Mouse (Mus musculus) mammary gland, adult 2 months (tissue): ENCODE data around the gene A630076J17Rik. TPM values are rescaled to one million over a fixed set of nuclear protein-coding genes. Genes with fewer than 3 reads are reported as not detected.

Experiments
- polyA plus RNA-seq: library from polyadenylated mRNA; depleted of rRNA; stranded (reverse); fragments of >200 nt; gene quantifications from 2 replicates; pipeline ENCODE4 v1.2.3, GENCODE M21; 2012; ENCODE audit warnings: low replicate concordance; rRNA removed

Gene A630076J17Rik
- polyA plus RNA-seq: 0.13 TPM in 1 of 2 replicates, not detected in the other

DNA sequence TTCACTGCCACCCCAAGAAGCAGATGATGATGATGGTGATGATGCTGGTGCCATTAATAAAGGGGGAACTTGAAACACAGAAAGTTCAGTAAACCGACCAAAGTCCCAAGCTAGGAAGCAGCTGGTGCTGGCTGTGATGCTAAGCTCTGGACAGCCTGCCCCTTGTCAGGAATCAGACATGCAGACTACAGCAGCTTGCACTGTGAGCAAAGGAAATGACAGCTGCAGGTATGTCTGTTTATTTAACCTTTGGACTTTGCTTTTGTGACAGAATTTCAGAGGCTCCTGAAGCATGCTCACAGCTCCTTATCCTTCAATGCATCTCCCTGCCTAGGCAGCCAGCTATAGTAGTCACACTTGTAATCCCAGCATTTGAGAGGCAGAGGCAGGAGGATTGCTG is at the start of gene A630076J17Rik:
Gene A630076J17Rik, plus strand, starts transcription at position 88 of the 400 bp plus-strand sequence.

DNA sequence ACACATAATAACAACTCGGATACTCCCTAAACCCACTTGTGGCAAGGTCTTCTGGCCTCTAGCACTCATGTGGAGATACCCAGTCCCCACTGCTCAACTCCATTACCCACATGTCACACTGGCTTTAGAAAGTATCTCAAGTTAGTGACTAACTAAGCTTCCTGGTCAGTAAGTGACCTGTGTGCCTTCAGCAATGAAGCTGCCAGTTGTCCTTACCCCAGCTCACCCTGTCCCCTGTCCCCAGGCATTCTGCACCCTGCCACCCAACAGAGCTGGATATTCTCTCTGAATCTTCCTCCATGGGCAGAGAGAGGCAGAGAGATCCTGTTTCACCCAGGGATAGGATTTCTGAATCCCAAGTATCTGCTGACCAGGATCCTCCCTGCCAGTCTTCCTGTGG is 47.7 kb upstream of the A630076J17Rik start, which contains the start of gene Kcna10:
Gene Kcna10, plus strand, starts transcription at position 301 of the 400 bp plus-strand sequence.

DNA sequence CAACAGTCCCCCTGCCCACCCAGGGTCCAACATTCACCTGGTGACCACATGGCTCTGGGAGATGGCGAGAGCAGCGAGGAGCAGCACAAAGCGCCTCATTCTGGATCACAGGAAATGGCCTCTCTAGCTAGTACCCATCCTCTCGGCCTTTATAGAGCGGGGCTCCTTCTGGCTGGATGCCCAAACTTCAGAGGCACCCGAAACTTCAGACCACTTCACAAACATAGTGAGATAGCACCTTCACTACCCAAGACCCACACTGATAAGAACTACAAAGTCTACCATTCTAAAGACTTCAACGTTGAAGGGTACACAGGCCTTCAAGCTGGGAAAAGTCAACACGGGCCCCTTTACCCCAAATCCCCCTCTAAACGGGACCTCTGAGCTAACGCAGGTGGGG is 8.8 kb upstream of the A630076J17Rik start, which contains the start of gene Cym:
Gene Cym, minus strand, starts transcription at position 125 of the 400 bp plus-strand sequence.

DNA sequence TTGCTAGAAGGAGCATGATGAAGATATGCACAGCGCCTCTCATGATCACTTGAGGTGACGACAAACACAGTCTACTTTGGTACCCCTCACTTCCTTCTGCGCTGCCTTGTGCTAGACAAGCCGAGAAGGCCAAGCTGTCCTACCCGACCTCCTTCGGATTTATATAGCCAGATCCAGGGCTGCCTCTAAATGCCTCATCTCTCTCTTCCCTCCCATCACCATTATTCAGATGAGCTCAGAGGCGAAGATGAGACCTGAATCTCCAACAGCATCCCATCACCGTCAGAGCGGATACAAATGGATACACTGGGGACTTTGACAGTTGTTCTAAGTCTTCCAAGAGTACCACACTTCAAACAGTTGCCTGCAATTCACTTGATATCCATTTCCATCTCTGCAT is 9.2 kb downstream of the A630076J17Rik start, which contains the start of gene Prok1:
Gene Prok1, minus strand, starts transcription at position 101 of the 400 bp plus-strand sequence.

DNA sequence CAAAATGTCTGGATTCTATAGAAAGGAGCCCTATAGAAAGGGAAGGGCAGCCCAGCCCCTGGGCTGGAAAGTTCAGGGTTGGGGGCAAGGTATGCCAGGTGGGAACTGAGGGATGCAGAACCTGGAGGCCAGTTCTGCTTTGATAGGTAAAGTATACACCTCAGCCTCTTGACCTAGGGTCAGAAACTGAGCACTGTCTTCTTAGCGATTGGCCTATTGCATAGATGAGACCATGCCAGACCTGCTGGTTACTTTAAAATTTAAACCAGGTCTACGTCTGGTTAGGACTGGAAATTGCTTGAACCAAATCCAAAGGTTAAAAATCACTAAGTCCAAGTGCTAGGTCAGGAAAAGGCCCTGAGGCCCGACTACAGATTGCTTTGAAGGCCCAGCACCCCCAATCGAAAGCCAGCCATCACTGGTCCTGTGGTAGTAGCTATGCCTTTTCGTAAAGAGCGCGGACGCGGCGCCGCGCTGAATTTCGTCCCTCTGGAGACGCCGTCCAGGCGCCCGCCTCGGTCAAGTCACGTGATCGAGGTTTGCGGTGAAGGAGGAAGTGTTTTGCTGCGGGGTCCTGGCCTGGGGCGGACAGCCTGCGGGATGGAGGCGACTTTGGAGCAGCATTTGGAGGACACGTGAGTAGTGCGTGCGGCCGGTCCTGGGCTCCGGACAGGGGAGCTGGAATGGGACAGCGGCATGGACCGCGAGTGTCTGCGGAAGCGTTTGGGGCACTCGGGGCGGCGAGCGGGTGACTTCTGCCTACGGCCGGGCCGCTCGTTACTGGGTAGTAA is 48.3 kb downstream of the A630076J17Rik start, which contains the start of gene Lamtor5:
Gene Lamtor5, plus strand, starts transcription at position 380 of the 791 bp plus-strand sequence.

Other genes with a start within 250 kb of the A630076J17Rik start
- gene Kcna3, start 194.4 kb upstream of the A630076J17Rik start, polyA plus RNA-seq: 8.1 and 19.9 TPM in 2 replicates
- gene Kcna2, start 129.5 kb upstream of the A630076J17Rik start, polyA plus RNA-seq: 1.1 and 2.2 TPM in 2 replicates
- gene Kcna10, start 47.6 kb upstream of the A630076J17Rik start, polyA plus RNA-seq: not detected in 2 replicates
- 0.14 and 0.16 TPM in 2 replicates for gene Cym, start 8.9 kb upstream of the A630076J17Rik start, polyA plus RNA-seq
- gene Prok1, start 9.1 kb downstream of the A630076J17Rik start, polyA plus RNA-seq: 0.10 TPM in 1 of 2 replicates, not detected in the other
- 59.3 and 117 TPM in 2 replicates for gene Lamtor5, start 48.2 kb downstream of the A630076J17Rik start, polyA plus RNA-seq
- 0.27 and 0.83 TPM in 2 replicates for gene Slc16a4, start 60.6 kb downstream of the A630076J17Rik start, polyA plus RNA-seq
- 6.8 and 8.2 TPM in 2 replicates for gene Rbm15, start 103.1 kb downstream of the A630076J17Rik start, polyA plus RNA-seq
- 11.0 TPM in 1 of 2 replicates, not detected in the other for gene Kcnc4, start 228.9 kb downstream of the A630076J17Rik start, polyA plus RNA-seq